Mouse (Mus musculus) neural tube, embryonic 12.5 days (tissue): ENCODE data around the gene Cyp2a22. TPM values are rescaled to one million over a fixed set of nuclear protein-coding genes. Genes with fewer than 3 reads are reported as not detected.
"Not testable (repeated sequence)": the region's sequence is repeated elsewhere in the genome, so short reads cannot be mapped to it uniquely, and the experiment has no call there.

Experiments
- ATAC-seq: fragments of 200-750 bp; cut with Nextera tagmentation; 2 replicates; pipeline ENCODE4 v1.8.0; 2017; ENCODE audit warnings: low read depth, mild to moderate bottlenecking, moderate TSS enrichment, moderate library complexity; ENCODE audit not compliant: low FRiP score
- H3K27ac ChIP-seq: fragments of 300-500 bp; sonication (generic); 2 replicates; pipeline ENCODE4 v1.5.1; 2016
- H3K27me3 ChIP-seq: fragments of 300-500 bp; sonication (generic); replicated peaks from 2 replicates; pipeline ENCODE4 v1.6.1; 2016; ENCODE audit warnings: mild to moderate bottlenecking
- H3K36me3 ChIP-seq: fragments of 300-500 bp; sonication (generic); 2 replicates; pipeline ENCODE4 v1.6.1; 2016; ENCODE audit warnings: mild to moderate bottlenecking
- H3K4me1 ChIP-seq: fragments of 300-500 bp; sonication (generic); 2 replicates; pipeline ENCODE4 v1.6.1; 2016
- H3K4me2 ChIP-seq: fragments of 300-500 bp; sonication (generic); replicated peaks from 2 replicates; pipeline ENCODE4 v1.6.1; 2016; ENCODE audit warnings: mild to moderate bottlenecking
- H3K4me3 ChIP-seq: fragments of 300-500 bp; sonication (generic); 2 replicates; pipeline ENCODE4 v1.5.1; 2016
- H3K9ac ChIP-seq: fragments of 300-500 bp; sonication (generic); 2 replicates; pipeline ENCODE4 v1.6.1; 2016; ENCODE audit warnings: mild to moderate bottlenecking
- H3K9me3 ChIP-seq: fragments of 300-500 bp; sonication (generic); 2 replicates; pipeline ENCODE4 v1.6.1; 2016; ENCODE audit warnings: mild to moderate bottlenecking
- WGBS: fragments of 180-500 bp; shearing (Covaris S2); methylation state at CpG from one replicate; pipeline ENCODE4 v1.1.7; 2016; 5-methylcytosine and 5-hydroxymethylcytosine counted together
- polyA plus RNA-seq: library from polyadenylated mRNA; unstranded; fragments of >200 nt; fragmentation: Nextera tagmentation; extraction: Ambion mirVana; gene quantifications from 2 replicates; pipeline ENCODE4 v1.2.1, GENCODE M21; 2016

Gene Cyp2a22
- polyA plus RNA-seq = not detected in 2 replicates

DNA sequence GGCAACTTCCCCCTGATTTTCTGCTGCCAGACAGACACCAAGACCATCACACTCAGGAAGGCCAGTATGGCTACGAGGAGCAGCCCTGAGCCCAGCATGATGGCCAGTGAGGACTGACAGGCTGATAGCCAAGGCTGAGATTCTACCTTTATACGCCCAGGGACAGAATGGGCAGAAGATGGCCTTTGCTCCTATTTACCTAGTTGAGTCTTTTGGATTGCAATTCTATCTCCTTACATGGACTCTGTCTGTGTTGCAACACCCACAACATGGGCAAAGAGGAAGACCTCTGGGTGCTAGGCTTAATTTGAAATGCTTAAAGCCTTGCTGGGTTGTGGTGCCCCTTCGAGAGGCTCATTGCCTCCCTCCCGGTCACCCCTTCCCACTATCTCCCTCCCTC is at the start of gene Cyp2a22:
Gene Cyp2a22 (minus strand): TSS at position 123 of the 400 bp plus-strand sequence.
- Histone ChIP-seq H3K27ac (no peak within 1 kb of the TSS), H3K36me3 (no peaks in the 10 kb centered on the region), H3K9me3 (peaks cover 5% of the 10 kb centered on the region), H3K9ac (no peak within 1 kb of the TSS), H3K27me3 (no peaks in the 10 kb centered on the region), H3K4me1 (no peaks in the 10 kb centered on the region), H3K4me3 (no peak within 1 kb of the TSS), H3K4me2 (no peak within 1 kb of the TSS)
- no peak for ATAC-seq
- WGBS = 87% methylated on average over 4 of the region's 4 CpGs

DNA sequence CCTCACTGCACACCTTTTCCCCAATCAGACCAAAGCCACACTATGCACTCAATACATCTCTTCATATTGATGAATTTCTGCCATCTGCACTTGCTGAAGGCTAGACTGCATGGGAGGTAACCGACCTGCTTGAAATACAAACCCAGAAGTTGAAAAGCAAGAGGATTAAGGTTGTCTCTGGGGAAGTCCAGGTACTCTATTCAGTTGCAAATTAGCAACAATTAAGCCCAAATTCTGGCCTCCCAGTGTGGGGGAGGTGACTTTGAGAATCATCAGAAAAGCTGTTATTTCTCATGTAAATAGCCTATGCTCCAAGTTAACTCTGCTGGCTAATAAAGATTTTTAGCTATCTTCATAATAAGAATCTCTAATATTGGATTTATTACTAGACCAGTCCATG is 44.0 kb upstream of the Cyp2a22 start:
- not testable (repeated sequence) for H3K4me3 ChIP-seq, H3K27ac ChIP-seq, H3K4me2 ChIP-seq, ATAC-seq, H3K36me3 ChIP-seq, H3K9me3 ChIP-seq, H3K27me3 ChIP-seq, H3K9ac ChIP-seq, H3K4me1 ChIP-seq
- WGBS = 33% methylated on average over 1 of the region's 1 CpGs

DNA sequence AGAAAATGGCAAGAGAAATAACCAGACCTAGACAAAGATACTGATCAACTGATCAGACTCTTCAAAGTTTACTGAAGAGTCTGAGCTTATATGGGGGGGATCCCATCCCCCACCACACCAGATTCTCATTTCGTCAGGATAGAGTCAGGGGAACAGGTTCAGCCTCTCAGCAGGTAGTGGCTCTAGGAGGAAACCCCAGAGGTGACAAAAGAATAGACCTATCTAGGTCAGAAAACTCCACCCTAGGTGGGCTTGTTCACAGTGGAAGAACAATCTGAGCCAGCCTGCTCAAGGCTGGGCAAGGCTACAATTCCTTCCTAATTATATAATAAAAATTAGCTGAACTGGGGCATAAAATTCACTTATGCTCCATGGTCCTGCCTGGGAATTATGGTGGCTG is 43.4 kb upstream of the Cyp2a22 start:
- H3K4me1 ChIP-seq = no peaks in the 10 kb centered on the region
- H3K4me3 ChIP-seq = no peak overlapping the region
- H3K9me3 ChIP-seq = no peaks in the 10 kb centered on the region
- H3K36me3 ChIP-seq = no peaks in the 10 kb centered on the region
- H3K27ac ChIP-seq = no peak overlapping the region
- 26% methylated on average over 1 of the region's 1 CpGs for WGBS
- H3K27me3 ChIP-seq = no peaks in the 10 kb centered on the region
- H3K9ac ChIP-seq = no peak overlapping the region
- no peak for ATAC-seq
- H3K4me2 ChIP-seq = no peak overlapping the region

DNA sequence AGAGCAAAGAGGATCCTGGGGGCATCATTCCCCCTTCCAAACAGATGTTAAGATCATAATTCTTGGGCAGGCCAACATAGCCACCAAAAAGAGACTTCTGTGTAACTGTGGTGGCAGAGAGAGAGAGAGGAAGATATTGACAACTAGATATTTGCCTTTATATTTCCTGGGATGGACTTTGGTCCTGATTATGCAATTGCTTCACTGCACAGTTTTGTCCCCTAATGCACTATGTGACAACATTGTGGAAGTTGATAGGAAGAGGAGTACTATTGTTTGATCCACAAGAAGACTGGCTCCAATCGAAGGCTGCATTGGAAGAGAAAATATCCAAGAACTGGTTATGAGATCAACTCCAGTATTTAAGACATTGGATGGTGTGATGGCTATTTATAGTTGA is 42.8 kb upstream of the Cyp2a22 start:
- not testable (repeated sequence) for ATAC-seq, H3K9me3 ChIP-seq, H3K9ac ChIP-seq, H3K27ac ChIP-seq, H3K27me3 ChIP-seq, H3K36me3 ChIP-seq, H3K4me1 ChIP-seq, H3K4me2 ChIP-seq, H3K4me3 ChIP-seq
- WGBS = 87% methylated on average over 1 of the region's 1 CpGs

DNA sequence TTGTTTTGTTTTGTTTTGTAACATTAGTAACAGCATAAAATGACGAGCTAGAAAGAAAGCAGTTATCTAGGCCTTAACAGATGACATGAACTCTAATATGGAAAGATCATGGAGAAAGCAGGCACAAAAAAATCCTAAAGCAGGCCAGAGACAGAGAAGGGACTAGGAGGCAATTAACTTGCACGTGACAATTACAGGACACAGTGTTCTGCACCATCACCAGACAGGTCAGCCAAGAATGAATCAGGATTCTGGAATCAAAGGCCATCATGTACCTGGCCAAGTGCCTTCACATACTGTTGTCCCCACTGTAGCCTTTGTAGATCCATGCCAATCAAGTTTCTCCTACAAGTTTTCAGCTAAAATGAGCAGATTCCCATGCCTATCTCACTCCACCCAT is 42.3 kb upstream of the Cyp2a22 start:
- H3K4me2 ChIP-seq, ATAC-seq, H3K36me3 ChIP-seq, H3K4me3 ChIP-seq, H3K27ac ChIP-seq, H3K4me1 ChIP-seq, H3K9ac ChIP-seq, H3K9me3 ChIP-seq, H3K27me3 ChIP-seq: not testable (repeated sequence)
- WGBS = 80% methylated on average over 2 of the region's 2 CpGs

DNA sequence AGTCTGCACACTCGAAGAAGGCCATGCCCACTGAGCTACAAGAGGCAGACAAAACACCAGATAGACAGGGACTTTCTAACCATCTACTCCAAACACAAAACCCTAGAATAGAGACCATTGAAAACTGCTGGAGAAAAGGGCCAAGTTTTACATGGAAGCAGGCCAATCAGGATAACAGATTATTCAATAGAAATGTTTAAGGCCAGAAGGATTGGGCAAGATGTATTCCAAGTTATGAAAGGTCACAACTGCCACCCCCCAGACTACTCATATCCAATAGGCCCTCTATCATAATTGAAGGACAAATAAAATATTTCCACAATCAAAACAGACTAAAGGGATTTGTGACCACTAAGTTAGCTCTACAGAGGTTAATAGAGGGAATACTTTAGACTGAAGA is 23.2 kb upstream of the Cyp2a22 start:
- not testable (repeated sequence) for H3K9ac ChIP-seq, H3K9me3 ChIP-seq, H3K4me2 ChIP-seq, H3K4me3 ChIP-seq, H3K36me3 ChIP-seq, H3K27me3 ChIP-seq, ATAC-seq, H3K27ac ChIP-seq, H3K4me1 ChIP-seq
- 77% methylated on average over 1 of the region's 1 CpGs for WGBS

DNA sequence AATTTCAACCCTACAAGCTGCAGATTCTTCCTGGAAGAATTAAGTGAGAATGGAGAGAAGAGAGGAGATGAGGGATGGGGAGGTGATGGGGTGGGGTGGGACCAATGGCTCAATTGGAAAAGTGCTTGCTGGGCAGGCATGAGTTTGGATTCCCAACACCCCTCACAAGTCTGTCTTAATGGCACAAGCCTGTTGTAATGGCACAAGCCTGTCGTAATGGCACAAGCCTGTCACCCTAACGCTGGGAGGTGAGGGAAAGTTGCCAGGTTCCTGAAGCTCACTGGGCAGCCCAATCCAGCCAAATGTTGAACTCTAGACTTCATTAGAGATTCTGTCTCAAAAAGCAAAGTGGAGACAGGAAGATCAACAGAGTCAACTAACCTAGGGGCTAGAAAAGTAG is 14.1 kb upstream of the Cyp2a22 start:
- H3K9me3 ChIP-seq, H3K9ac ChIP-seq, H3K27me3 ChIP-seq, H3K4me1 ChIP-seq, H3K4me3 ChIP-seq, H3K36me3 ChIP-seq, H3K4me2 ChIP-seq, ATAC-seq, H3K27ac ChIP-seq: not testable (repeated sequence)
- WGBS = 97% methylated on average over 2 of the region's 2 CpGs

DNA sequence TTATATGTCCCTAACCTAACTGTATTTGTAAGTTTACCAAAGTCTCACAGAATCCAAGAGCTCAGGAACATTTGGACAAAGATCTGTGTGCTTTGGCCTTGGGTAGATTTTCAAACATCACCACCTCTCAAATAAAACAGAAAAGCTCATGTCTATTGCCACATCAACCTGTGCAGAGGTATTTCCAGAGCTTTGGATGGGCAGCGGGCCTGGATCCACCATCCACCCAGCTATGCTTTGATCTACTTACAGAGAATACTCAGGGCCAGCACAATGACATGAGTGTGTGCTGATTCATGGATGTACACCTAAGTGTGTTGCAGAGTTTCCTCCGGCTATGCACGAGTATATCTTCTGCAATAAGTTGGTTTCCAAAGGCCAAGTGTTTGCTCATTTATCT is 13.5 kb upstream of the Cyp2a22 start:
- not testable (repeated sequence) for H3K36me3 ChIP-seq, H3K9ac ChIP-seq, H3K4me3 ChIP-seq, H3K27ac ChIP-seq, H3K27me3 ChIP-seq, ATAC-seq, H3K9me3 ChIP-seq, H3K4me1 ChIP-seq, H3K4me2 ChIP-seq
- 87% methylated on average over 3 of the region's 3 CpGs for WGBS

DNA sequence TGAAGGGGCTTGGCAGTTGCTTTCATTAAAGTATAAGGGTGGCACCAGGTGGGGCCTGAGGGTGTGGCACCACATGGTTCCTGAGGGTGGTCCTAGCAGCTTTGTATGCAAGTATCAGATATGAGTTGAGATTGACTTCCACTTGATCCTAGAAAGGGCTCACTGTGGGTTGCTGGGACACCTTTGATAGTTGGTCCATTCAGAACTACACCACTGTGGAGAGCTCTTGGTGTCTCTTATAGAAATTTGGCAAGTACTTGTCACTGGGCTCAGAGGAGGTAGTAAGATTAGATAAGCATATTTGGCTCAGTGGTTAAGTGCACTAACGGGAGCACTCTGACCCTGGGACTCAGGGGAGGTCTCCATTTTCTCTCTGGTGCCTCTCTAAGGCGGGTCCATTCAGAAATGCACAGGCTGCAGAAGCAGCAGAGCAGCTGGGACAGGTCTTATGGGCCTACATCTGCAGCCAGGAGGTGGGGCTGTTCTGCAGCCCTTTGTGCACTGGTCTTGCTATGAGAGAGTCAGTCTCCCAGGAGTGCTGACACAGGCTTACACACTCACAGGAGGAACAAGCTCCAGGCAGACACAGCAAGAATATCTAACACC is 2.2 kb upstream of the Cyp2a22 start:
- H3K36me3 ChIP-seq, H3K4me1 ChIP-seq, H3K4me3 ChIP-seq, H3K9ac ChIP-seq, H3K9me3 ChIP-seq, H3K27me3 ChIP-seq, H3K4me2 ChIP-seq, ATAC-seq, H3K27ac ChIP-seq: not testable (repeated sequence)
- WGBS = 55% methylated on average over 2 of the region's 2 CpGs

DNA sequence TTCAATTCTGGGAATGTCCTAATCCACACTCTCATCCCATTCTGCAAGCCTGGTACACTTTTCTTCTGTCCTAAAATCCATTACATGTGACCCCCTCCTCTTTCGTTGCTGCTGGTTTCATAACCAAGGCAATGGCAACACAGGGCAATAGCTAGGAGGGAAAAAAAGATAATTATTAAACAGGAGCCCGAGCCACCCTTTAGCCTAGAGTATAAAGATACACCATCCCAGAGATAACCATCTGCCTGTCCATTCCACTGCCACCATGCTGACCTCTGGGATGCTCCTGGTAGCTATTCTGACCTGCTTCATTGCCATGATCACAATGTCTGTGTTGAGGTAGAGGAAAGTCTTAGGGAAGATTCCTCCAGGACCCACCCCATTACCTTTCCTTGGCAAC is 22.1 kb downstream of the Cyp2a22 start:
- not testable (repeated sequence) for H3K27me3 ChIP-seq, H3K9me3 ChIP-seq, H3K36me3 ChIP-seq, H3K4me2 ChIP-seq, H3K27ac ChIP-seq, H3K4me1 ChIP-seq, H3K9ac ChIP-seq, H3K4me3 ChIP-seq, ATAC-seq
- WGBS = 72% methylated on average over 2 of the region's 2 CpGs

Other genes starting within 250 kb of the Cyp2a22 start
- 0.09 and 0.22 TPM in 2 replicates for gene Cyp2b19, start 182.2 kb downstream of the Cyp2a22 start, polyA plus RNA-seq
- not detected in 2 replicates for gene Cyp2g1, start 130.5 kb downstream of the Cyp2a22 start, polyA plus RNA-seq
- gene Cyp2a5, start 104.1 kb downstream of the Cyp2a22 start, polyA plus RNA-seq = 0.27 TPM in 1 of 2 replicates, not detected in the other
- gene Cyp2a12, start 89.7 kb upstream of the Cyp2a22 start, polyA plus RNA-seq = not detected in 2 replicates
- not detected in 2 replicates for gene Cyp2f2, start 180.5 kb upstream of the Cyp2a22 start, polyA plus RNA-seq
- gene Cyp2t4, start 214.3 kb upstream of the Cyp2a22 start, polyA plus RNA-seq = 0.11 and 0.15 TPM in 2 replicates
- 99.6 TPM in 2 replicates for gene Egln2, start 227.4 kb upstream of the Cyp2a22 start, polyA plus RNA-seq
- 97.7 and 100 TPM in 2 replicates for gene Rab4b, start 239.5 kb upstream of the Cyp2a22 start, polyA plus RNA-seq
- 0.42 TPM in 2 replicates for gene Gm21983, start 241.7 kb upstream of the Cyp2a22 start, polyA plus RNA-seq
- gene Mia, start 241.8 kb upstream of the Cyp2a22 start, polyA plus RNA-seq = 4.8 and 5.8 TPM in 2 replicates